Mouse (Mus musculus) megakaryocyte-erythroid progenitor cell, adult 5-6 weeks (primary cell): Measurements from ENCODE around the gene Jazf1. TPM values are rescaled to one million over a fixed set of nuclear protein-coding genes. Genes with fewer than 3 reads are reported as not detected.

Experiments
- ATAC-seq: replicated peaks from 2 replicates; pipeline ENCODE4 v1.8.0; 2016; ENCODE audit warnings: mild to moderate bottlenecking, inconsistent platforms; ENCODE audit not compliant: severe bottlenecking, poor library complexity, low FRiP score, low TSS enrichment
- total RNA-seq, 2 experiments: library from RNA; stranded (forward) in 1 of 2; stranded (reverse) in 1 of 2; fragments of 200-1000, 215-1000 nt in 1 of 2; fragments of >200 nt in 1 of 2; fragmentation: Nextera tagmentation in 1 of 2; gene quantifications; 2 replicates each; pipeline ENCODE4 v1.2.3; 2014 to 2017

The Jazf1 gene
- total RNA-seq, 2 experiments from 2014 or later = not detected

- no peak for ATAC-seq
Observed at GRCm38 (mm10) chr6:52962600-52963429, 105.6 kb downstream of the Jazf1 start.

DNA sequence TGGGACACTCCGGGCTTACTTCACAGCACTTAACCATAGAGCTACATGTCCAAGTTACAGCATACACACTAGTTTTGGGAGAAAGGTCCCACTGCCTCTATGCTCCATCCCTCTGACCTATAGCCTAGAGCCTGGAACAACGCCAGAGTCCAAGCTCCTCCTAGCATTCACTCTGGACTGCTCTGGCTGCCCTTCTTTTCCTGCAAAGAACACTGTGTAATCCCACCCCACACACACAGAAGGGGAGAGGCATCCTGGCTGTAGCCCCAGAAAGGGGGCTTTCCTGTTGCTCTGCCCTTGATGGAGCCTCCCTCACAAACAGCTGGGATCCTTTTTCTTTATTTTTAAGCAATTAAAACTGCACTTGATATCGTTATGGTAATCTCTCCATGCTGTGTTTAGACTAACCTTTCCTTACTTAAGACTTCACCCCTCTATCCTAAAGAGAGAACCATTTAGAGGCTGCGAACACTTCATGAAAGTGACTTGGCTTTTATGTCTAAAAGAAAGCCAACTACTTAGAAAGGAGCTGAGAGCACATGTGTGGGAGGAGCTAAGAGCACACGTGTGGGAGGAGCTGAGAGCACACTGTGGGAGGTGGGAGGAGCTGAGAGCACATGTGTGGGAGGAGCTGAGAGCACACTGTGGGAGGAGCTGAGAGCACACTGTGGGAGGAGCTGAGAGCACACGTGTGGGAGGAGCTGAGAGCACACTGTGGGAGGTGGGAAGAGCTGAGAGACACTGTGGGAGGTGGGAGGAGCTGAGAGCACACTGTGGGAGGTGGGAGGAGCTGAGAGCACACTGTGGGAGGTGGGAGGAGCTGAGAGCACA lies 106.6 kb downstream of the Jazf1 start:
- ATAC-seq = no peak

DNA sequence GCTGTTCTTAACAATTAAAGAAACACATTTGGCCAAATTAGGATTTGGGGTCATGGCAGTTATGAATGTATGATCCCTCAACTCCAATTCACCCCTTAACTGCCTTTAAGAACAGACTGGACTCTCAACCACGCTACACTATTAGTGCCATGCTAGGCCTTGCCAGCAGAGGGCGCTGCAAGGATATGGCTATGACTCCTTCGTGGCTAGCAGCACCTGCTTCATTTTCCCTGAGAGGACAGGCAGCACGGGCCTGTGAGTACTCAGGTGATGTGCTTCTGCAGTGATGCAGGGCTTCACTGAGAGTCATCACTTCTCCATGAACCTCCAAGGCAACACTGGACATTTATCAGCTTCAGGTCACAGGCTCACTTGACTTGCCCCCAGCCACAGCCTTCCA lies 110.7 kb downstream of the Jazf1 start:
- ATAC-seq = peak; percentile 83

GRCm38 (mm10) chr6:52956131-52956530 lies 112.3 kb downstream of the Jazf1 start:
- ATAC-seq = no peak

DNA sequence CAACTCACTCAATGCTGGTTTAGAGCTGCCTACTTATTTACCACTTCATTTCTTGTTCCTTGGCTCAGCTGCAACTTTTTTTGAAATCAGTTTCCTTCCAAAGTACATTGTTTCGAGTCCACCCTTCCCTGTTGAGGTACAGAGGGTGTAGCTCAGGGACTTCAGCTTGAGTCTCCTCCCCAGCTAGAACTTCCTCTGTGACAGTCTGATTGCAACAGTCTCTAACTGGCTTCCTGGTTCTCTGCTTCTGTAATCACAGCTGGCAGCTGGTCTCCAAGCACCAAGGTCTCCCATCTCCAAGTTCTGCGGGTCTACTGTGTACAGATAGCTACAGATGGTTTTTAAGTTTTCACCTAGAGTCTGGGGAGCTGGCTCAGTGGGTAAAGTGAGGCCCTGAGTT lies 113.1 kb downstream of the Jazf1 start:
- ATAC-seq = no peak

- ATAC-seq = no peak
Observed at GRCm38 (mm10) chr6:52954861-52955260, 113.6 kb downstream of the Jazf1 start.

- no peak for ATAC-seq
Observed at GRCm38 (mm10) chr6:52954441-52954840, 114.0 kb downstream of the Jazf1 start.

- no peak for ATAC-seq
Observed at GRCm38 (mm10) chr6:52952526-52952900, 115.9 kb downstream of the Jazf1 start.

GRCm38 (mm10) chr6:52951871-52952525 lies 116.4 kb downstream of the Jazf1 start:
- ATAC-seq = no peak

DNA sequence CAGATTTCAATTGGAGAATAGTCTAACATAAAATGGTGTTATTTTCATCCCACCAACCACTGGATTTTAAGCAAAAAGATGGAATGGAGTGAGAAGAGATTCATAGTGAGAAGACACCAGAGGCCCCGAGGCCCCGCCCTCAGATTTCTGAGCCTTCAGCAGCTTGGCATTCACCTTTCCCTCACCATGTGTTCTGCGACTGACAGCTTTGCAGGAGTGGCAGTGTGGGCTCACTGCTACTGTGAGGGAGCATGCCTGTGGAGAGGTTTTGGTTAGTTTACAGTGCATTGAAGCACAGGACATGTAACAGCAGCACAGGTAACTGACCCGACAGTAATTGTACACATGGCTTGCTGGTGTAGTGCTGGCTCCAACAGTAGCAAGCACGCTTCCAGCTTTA lies 118.1 kb downstream of the Jazf1 start:
- no peak for ATAC-seq

- no peak for ATAC-seq
Observed at GRCm38 (mm10) chr6:52942534-52942933, 125.9 kb downstream of the Jazf1 start.

DNA sequence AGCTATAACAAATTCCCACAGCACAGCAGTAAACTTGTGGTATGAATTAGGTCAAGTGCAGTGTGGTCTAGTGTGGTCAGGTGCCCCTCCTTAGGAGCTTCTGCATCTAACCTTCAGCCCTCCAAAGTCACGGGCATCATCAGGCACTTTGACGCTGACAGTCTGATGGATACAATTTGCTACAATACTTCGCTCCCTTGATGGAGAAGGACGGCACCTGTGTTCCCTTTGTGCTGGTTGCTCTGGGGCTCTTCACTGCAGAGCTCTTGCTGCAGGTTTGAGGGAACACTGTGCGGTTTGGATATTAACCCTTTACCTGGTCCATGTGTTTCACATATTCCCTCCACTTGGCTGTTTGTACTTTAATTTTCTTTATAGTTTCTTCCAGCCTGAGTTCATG lies 126.3 kb downstream of the Jazf1 start:
- no peak for ATAC-seq

- ATAC-seq = no peak
Observed at GRCm38 (mm10) chr6:52937916-52938315, 130.5 kb downstream of the Jazf1 start.

DNA sequence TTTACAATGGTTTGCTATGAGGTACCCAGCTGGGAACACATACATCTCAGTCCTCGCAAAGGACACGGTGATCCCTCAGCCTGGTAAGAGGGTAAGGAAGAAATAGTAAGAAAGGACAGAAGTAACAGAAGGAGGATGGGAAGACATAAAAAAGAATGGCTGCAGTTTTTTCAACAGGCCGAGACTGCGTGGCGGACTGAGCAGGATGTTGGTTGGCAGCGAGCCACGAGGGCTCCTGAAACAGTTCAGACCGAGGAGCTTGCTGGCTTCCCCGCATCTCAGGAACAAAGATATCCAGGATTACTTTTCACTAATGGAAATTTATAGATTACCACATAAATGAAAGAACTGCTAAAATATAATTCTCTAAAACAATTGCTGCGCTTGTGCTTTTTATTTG lies 131.4 kb downstream of the Jazf1 start:
- ATAC-seq = no peak

GRCm38 (mm10) chr6:52934021-52934420 lies 134.4 kb downstream of the Jazf1 start:
- ATAC-seq = no peak

- ATAC-seq = no peak
Observed at GRCm38 (mm10) chr6:52932603-52933178, 135.7 kb downstream of the Jazf1 start.

DNA sequence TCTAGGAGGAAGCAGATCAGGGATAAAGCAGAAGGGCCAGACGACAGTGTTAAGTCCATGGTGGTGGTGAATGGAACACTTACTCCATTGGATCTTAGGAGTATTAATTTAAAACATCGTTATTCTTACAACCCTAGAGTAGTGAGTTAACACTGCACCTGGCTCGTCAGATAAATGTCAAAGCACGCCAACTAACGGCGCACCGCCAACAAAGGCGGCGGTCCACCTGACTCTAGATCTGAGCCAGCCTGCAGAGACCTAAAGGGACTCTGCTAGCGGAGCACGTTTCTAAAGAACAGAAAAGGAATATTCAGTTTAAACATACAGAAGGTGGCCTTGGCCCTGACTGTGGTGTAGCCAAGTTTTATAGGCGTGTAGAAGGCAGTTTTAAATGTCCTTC lies 139.1 kb downstream of the Jazf1 start:
- no peak for ATAC-seq

DNA sequence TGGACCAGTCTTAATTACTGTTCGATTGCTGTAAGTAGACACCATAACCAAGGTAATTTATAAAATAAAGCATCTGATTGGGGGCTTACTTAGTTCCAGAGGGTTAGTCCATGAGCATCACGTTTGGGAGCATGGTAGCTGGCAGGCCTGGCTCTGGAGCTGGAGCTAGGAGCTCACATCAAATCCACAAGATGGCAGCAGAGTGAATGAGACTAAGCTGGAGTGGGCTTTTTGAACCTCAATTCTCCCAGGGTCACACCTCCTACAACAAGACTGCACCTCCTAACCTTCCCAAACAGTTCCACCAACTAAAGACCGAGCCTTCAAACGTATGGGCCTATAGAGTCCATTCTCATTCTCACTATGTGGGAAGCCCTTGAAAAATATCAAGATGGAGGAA lies 141.5 kb downstream of the Jazf1 start:
- ATAC-seq = 0 out of 2 replicates have a peak, but pooled peaks have one; percentile 30

- ATAC-seq = no peak
Observed at GRCm38 (mm10) chr6:52925458-52926042, 142.9 kb downstream of the Jazf1 start.
